In genomic region chr10:80538710-80539394, GRCm38 (mm10) we compare ENCODE assay signal across 7 mouse cellular contexts. TPM values are rescaled to one million over a fixed set of nuclear protein-coding genes. Genes with fewer than 3 reads are reported as not detected.
A peak's percentile ranks its signal among the peaks of the same experiment; 100 is the strongest.
DNase-seq lines count a peak whose midpoint lies in the region; ATAC-seq and TF ChIP-seq lines count a peak whose summit lies in the region.

Atp8b3 (minus strand) TSS chr10:80539124.

- ATAC-seq in forebrain, embryonic 11.5 days (replicated peaks; ENCODE audit: low FRiP score) = peak; percentile 81
- no peak for ATAC-seq in limb, embryonic 12.5 days (ENCODE audit: insufficient number of reproducible peaks, insufficient read depth, low FRiP score, low TSS enrichment, low read depth)
- ATAC-seq in midbrain, embryonic 13.5 days = peak; percentile 53; the same call in 1 of the 2 replicates

- H3K9me3 ChIP-seq in ES-E14 (ENCODE audit: control insufficient read depth, insufficient read depth, low read depth, low read length) = no peaks in the 10 kb centered on the region
- no peaks in the 10 kb centered on the region for H3K9me3 ChIP-seq in forebrain, embryonic 11.5 days (ENCODE audit: control insufficient read depth, low read length)
- no peaks in the 10 kb centered on the region for H3K9me3 ChIP-seq in limb, embryonic 12.5 days
- no peaks in the 10 kb centered on the region for H3K9me3 ChIP-seq in midbrain, embryonic 13.5 days

- H3K4me1 ChIP-seq in ES-E14 (ENCODE audit: control insufficient read depth in 2 of 2, insufficient read depth in 2 of 2, low read length in 2 of 2, poor library complexity in 1 of 2) = peaks cover 0 to 23% of the 10 kb centered on the region in 2 experiments; a peak in 2 of 4 replicates
- 0 out of 2 replicates have a peak, but pooled peaks cover 2% of the 10 kb centered on the region for H3K4me1 ChIP-seq in forebrain, embryonic 11.5 days (replicated peaks; ENCODE audit: control insufficient read depth, insufficient read depth, low read length)
- peaks cover 10% of the 10 kb centered on the region; the same call in 1 of the 2 replicates for H3K4me1 ChIP-seq in limb, embryonic 12.5 days (replicated peaks)
- peaks cover 7% of the 10 kb centered on the region; the same call in 1 of the 2 replicates for H3K4me1 ChIP-seq in midbrain, embryonic 13.5 days (replicated peaks)

- peak within 1 kb of the TSS; percentile 45 for H3K4me2 ChIP-seq in forebrain, embryonic 11.5 days (ENCODE audit: low read depth, low read length, severe bottlenecking)
- H3K4me2 ChIP-seq in limb, embryonic 12.5 days = peak within 1 kb of the TSS; percentile 42
- peak within 1 kb of the TSS; percentile 30 for H3K4me2 ChIP-seq in midbrain, embryonic 13.5 days (replicated peaks)

- DNase-seq in ES-E14 (ENCODE audit: low read depth, low spot score) = peak; percentile 100
- DNase-seq in adrenal gland, postnatal 10 days = peak; percentile 95
- DNase-seq in forebrain, embryonic 11.5 days (ENCODE audit: low spot score) = peak; percentile 88
- DNase-seq in heart, postnatal 4 days = peak; percentile 82
- peak; percentile 95 to 96 for DNase-seq in spleen, postnatal 14 days (ENCODE audit: low spot score in 2 of 2)

- H3K36me3 ChIP-seq in ES-E14 (ENCODE audit: control insufficient read depth, insufficient read depth, low read length, poor library complexity, severe bottlenecking) = peaks cover 26% of the 10 kb centered on the region
- peaks cover 2% of the 10 kb centered on the region for H3K36me3 ChIP-seq in forebrain, embryonic 11.5 days (ENCODE audit: control insufficient read depth, insufficient read depth, low read length)
- H3K36me3 ChIP-seq in limb, embryonic 12.5 days = peaks cover 29% of the 10 kb centered on the region
- H3K36me3 ChIP-seq in midbrain, embryonic 13.5 days = peaks cover 30% of the 10 kb centered on the region

- H3K9ac ChIP-seq in ES-E14 (ENCODE audit: insufficient read depth, low read depth, low read length, poor library complexity, severe bottlenecking) = peak within 1 kb of the TSS; percentile 72
- H3K9ac ChIP-seq in forebrain, embryonic 11.5 days (ENCODE audit: low read length) = no peak within 1 kb of the TSS
- no peak within 1 kb of the TSS for H3K9ac ChIP-seq in limb, embryonic 12.5 days (replicated peaks)
- H3K9ac ChIP-seq in midbrain, embryonic 13.5 days (replicated peaks) = no peak within 1 kb of the TSS

- H3K27me3 ChIP-seq in forebrain, embryonic 11.5 days (ENCODE audit: control insufficient read depth, insufficient read depth, low read length) = peaks cover 7% of the 10 kb centered on the region
- peaks cover 53% of the 10 kb centered on the region for H3K27me3 ChIP-seq in limb, embryonic 12.5 days
- peaks cover 48% of the 10 kb centered on the region for H3K27me3 ChIP-seq in midbrain, embryonic 13.5 days

- in situ Hi-C loops in ES-E14 (cut with MboI; ENCODE audit: low sequenced_read_pairs in 2 of 2, unreplicated experiment in 2 of 2) = no loop called here

- 2% methylated on average over 30 of the region's 30 CpGs for WGBS in forebrain, embryonic 11.5 days
- 2% methylated on average over 30 of the region's 30 CpGs for WGBS in limb, embryonic 12.5 days
- 2% methylated on average over 30 of the region's 30 CpGs for WGBS in midbrain, embryonic 13.5 days

- no peak within 1 kb of the TSS for H3K27ac ChIP-seq in ES-E14 (ENCODE audit: insufficient read depth, low read depth, low read length, poor library complexity, severe bottlenecking)
- no peak within 1 kb of the TSS for H3K27ac ChIP-seq in forebrain, embryonic 11.5 days (ENCODE audit: low read depth, low read length)
- H3K27ac ChIP-seq in limb, embryonic 12.5 days = no peak within 1 kb of the TSS
- no peak within 1 kb of the TSS for H3K27ac ChIP-seq in midbrain, embryonic 13.5 days

- peak within 1 kb of the TSS; percentile 70 to 80 for H3K4me3 ChIP-seq in ES-E14 (ENCODE audit: insufficient read depth in 1 of 2, low read depth in 1 of 2, low read length in 2 of 2, poor library complexity in 1 of 2, severe bottlenecking in 1 of 2)
- peak within 1 kb of the TSS; percentile 22 for H3K4me3 ChIP-seq in forebrain, embryonic 11.5 days (ENCODE audit: low read depth, low read length)
- H3K4me3 ChIP-seq in limb, embryonic 12.5 days (replicated peaks) = peak within 1 kb of the TSS; percentile 27
- H3K4me3 ChIP-seq in midbrain, embryonic 13.5 days (replicated peaks) = peak within 1 kb of the TSS; percentile 14; the same call in 1 of the 2 replicates

TF ChIP-seq in ES-E14, 5 proteins besides CTCF, POLR2A, EP300 and RAD21:
- TF ChIP-seq HCFC1 (IDR thresholded peaks at IDR 0.05; ENCODE audit: borderline replicate concordance, insufficient read depth, low read length) (no peak), ZNF384 (IDR thresholded peaks at IDR 0.05; ENCODE audit: low read depth, low read length) (no peak), CHD2 (IDR thresholded peaks at IDR 0.05; ENCODE audit: low read depth, low read length) (no peak), MAFK (IDR thresholded peaks at IDR 0.05; ENCODE audit: insufficient read depth, low read depth, low read length) (no peak), ZC3H11A (IDR thresholded peaks at IDR 0.05; ENCODE audit: borderline replicate concordance, low read depth, low read length) (no peak)

RNA-seq across cellular contexts. Expression of gene Atp8b3, which starts in this region (rescaled TPM):
- total RNA-seq in ES-E14 (2012; rRNA removed) = 0.80 and 2.3 TPM in 2 replicates
- total RNA-seq in adrenal gland, postnatal 10 days (2021) = under 1 TPM; 0.27 to 0.36 TPM
- 0.35 and 0.59 TPM in 2 replicates for polyA plus RNA-seq in forebrain, embryonic 11.5 days (2014; fragmentation: Nextera tagmentation; extraction: Ambion mirVana)
- total RNA-seq in heart, postnatal 4 days (2021) = not detected
- 0.29 and 0.50 TPM in 2 replicates for polyA plus RNA-seq in limb, embryonic 12.5 days (2016; fragmentation: Nextera tagmentation; extraction: Ambion mirVana)
- polyA plus RNA-seq in midbrain, embryonic 13.5 days (2015; fragmentation: Nextera tagmentation; extraction: Ambion mirVana) = 0.94 and 1.1 TPM in 2 replicates

Comparison
In these comparisons a context has a peak if more than half of its experiments do, and no peak if none do; other contexts are left out.
1. Peak in DNase-seq in adrenal gland, postnatal 10 days; RNA of the gene not detected or under 1 TPM.
2. Peak in DNase-seq, ATAC-seq, H3K4me3 ChIP-seq and H3K4me2 ChIP-seq in forebrain, embryonic 11.5 days; RNA of the gene not detected or under 1 TPM.
3. Peak in DNase-seq in heart, postnatal 4 days; RNA of the gene not detected or under 1 TPM.
4. H3K4me3 ChIP-seq: peak in every context shown above with its lines; median percentile 75 in ES-E14; 27 in limb, embryonic 12.5 days; 22 in forebrain, embryonic 11.5 days; 14 in midbrain, embryonic 13.5 days.